Mouse (Mus musculus): Measurements from ENCODE around the gene Vps41.

DNA sequence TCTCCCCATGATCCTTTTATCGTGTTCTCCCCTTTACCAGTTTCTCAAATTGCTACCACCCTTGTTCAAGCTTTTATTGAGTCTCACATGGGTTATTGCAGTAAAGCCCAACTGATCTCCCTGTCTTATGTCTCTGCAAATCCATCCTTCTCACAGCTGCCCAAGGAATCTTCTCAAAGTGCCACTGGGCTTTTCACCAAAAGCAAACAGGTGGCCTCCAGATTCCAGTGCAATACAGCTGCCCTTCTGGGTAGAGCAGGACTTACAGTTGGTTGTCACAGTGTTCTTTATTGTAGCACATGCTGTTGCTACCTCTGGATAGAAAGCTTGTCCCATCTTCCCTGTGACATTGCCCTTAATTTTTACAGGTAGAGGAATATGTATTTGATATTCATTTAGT lies 44.4 kb downstream of the Vps41 start:
- no peak for TF ChIP-seq TCF12 (IDR thresholded peaks at IDR 0.05; ENCODE audit: insufficient read depth, poor library complexity, severe bottlenecking)
- no peak for TF ChIP-seq POLR2A (IDR thresholded peaks at IDR 0.05; ENCODE audit: insufficient read length, low read depth)
- TF ChIP-seq SRF (IDR thresholded peaks at IDR 0.05; ENCODE audit: control insufficient read depth, insufficient read length, low read depth): no peak
- no peak for TF ChIP-seq MAX (IDR thresholded peaks at IDR 0.05; ENCODE audit: low read depth)
- TF ChIP-seq CEBPB (IDR thresholded peaks at IDR 0.05; ENCODE audit: insufficient read depth, poor library complexity, severe bottlenecking): no peak
- TF ChIP-seq MYOG (IDR thresholded peaks at IDR 0.05; ENCODE audit: control insufficient read depth in 1 of 3, insufficient read depth in 1 of 3, insufficient read length in 2 of 3, low read depth in 2 of 3): peak in 2 of 3 experiments; percentile 15 to 63

Data from myocyte (in vitro differentiated cells).